Comparison of ENCODE assay signal across 8 mouse cellular contexts in genomic region chr7:35555224-35556204, GRCm38 (mm10). TPM values are rescaled to one million over a fixed set of nuclear protein-coding genes. Genes with fewer than 3 reads are reported as not detected.
DNase-seq lines count a peak whose midpoint lies in the region; ATAC-seq lines count a peak whose summit lies in the region.

No protein-coding gene starts in this region.

- under 1% methylated on average over 91 of the region's 93 CpGs for WGBS in hindbrain, embryonic 16.5 days
- WGBS in macrophage (ENCODE audit: missing documents), result 1% methylated on average over 86 of the region's 93 CpGs

- H3K9ac ChIP-seq in hindbrain, embryonic 16.5 days (ENCODE audit: low read depth, low read length), result peak overlapping the region; percentile 98

- H3K27me3 ChIP-seq in hindbrain, embryonic 16.5 days (replicated peaks; ENCODE audit: control insufficient read depth, insufficient read depth, low read length), result no peaks in the 10 kb centered on the region

- peak overlapping the region; percentile 95 for H3K4me2 ChIP-seq in hindbrain, embryonic 16.5 days (ENCODE audit: low read length)

- H3K9me3 ChIP-seq in hindbrain, embryonic 16.5 days (ENCODE audit: control insufficient read depth, low read length), result no peaks in the 10 kb centered on the region

- peak overlapping the region; percentile 96 for H3K27ac ChIP-seq in hindbrain, embryonic 16.5 days (ENCODE audit: low read depth, low read length)
- no peak overlapping the region for H3K27ac ChIP-seq in macrophage

- peak; percentile 95 for ATAC-seq in hindbrain, embryonic 16.5 days

- H3K4me1 ChIP-seq in hindbrain, embryonic 16.5 days (ENCODE audit: control insufficient read depth, insufficient read depth, low read depth, low read length), result peaks cover 9% of the 10 kb centered on the region

- peak; percentile 93 for DNase-seq in R1 (ENCODE audit: low read depth, low spot score)
- peak; percentile 91 for DNase-seq in cerebellum, postnatal 25 days
- peak; percentile 91 to 92 for DNase-seq in frontal cortex, postnatal 36 days (ENCODE audit: low spot score in 2 of 2)
- peak; percentile 88 to 92 for DNase-seq in left cerebral cortex, adult 18-20 months (ENCODE audit: low spot score in 2 of 2)
- DNase-seq in right cerebral cortex, adult 18-20 months, result peak; percentile 91
- DNase-seq in urinary bladder, postnatal 10 days (ENCODE audit: low spot score), result peak; percentile 62

- H3K79me2 ChIP-seq in macrophage (ENCODE audit: inconsistent target), result no peaks in the 10 kb centered on the region

- H3K36me3 ChIP-seq in hindbrain, embryonic 16.5 days (ENCODE audit: control insufficient read depth, insufficient read depth, low read length), result peaks cover 6% of the 10 kb centered on the region
- H3K36me3 ChIP-seq in macrophage (ENCODE audit: inconsistent target), result peaks cover 8% of the 10 kb centered on the region

- H3K4me3 ChIP-seq in hindbrain, embryonic 16.5 days (ENCODE audit: low read length), result peak overlapping the region; percentile 76
- H3K4me3 ChIP-seq in macrophage (ENCODE audit: inconsistent target), result peak overlapping the region; percentile 52

RNA-seq across cellular contexts. Expression of gene Nudt19, which starts 0.6 kb away (rescaled TPM):
- 112 and 129 TPM in 2 replicates for polyA plus RNA-seq in hindbrain, embryonic 16.5 days (2015; fragmentation: Nextera tagmentation; extraction: Ambion mirVana)
- 10 to 100 TPM; 68.2 to 70.0 TPM for total RNA-seq in left cerebral cortex, adult 18-20 months (2021)
- 10 to 100 TPM in 1 of 26 experiments, 1 to 10 TPM in 22, under 1 TPM in 2, not detected in 1; 0.58 to 12.2 (median 2.8) TPM for total RNA-seq in macrophage (2018; cell fraction: chromatin; rRNA removed)
- 10 to 100 TPM; 13.2 to 34.3 (median 26.8) TPM for total RNA-seq in macrophage (2018; cell fraction: cytosol; rRNA removed)
- 10 to 100 TPM in 5 of 26 experiments, 1 to 10 TPM in 21; 2.8 to 15.9 (median 7.0) TPM for total RNA-seq in macrophage (2018; cell fraction: nucleus; rRNA removed)
- 23.5 to 38.0 TPM (median 30.5 TPM) in 3 replicates for polyA plus RNA-seq in macrophage (2018)

RNA-seq across cellular contexts. Expression of gene Tdrd12, which starts 18.0 kb away (rescaled TPM):
- 0.62 and 0.81 TPM in 2 replicates for polyA plus RNA-seq in hindbrain, embryonic 16.5 days (2015; fragmentation: Nextera tagmentation; extraction: Ambion mirVana)
- under 1 TPM; 0.40 to 0.59 TPM for total RNA-seq in left cerebral cortex, adult 18-20 months (2021)
- under 1 TPM in 1 of 26 experiments, not detected in 25; 0.17 TPM for total RNA-seq in macrophage (2018; cell fraction: chromatin; rRNA removed)
- under 1 TPM in 2 of 26 experiments, not detected in 24; 0.10 to 0.17 TPM for total RNA-seq in macrophage (2018; cell fraction: cytosol; rRNA removed)
- under 1 TPM in 1 of 26 experiments, not detected in 25; 0.71 TPM for total RNA-seq in macrophage (2018; cell fraction: nucleus; rRNA removed)
- 0.17 TPM in 1 of 3 replicates, not detected in the others for polyA plus RNA-seq in macrophage (2018)

RNA-seq across cellular contexts. Expression of gene Rgs9bp, which starts 29.9 kb away (rescaled TPM):
- 0.07 and 0.10 TPM in 2 replicates for polyA plus RNA-seq in hindbrain, embryonic 16.5 days (2015; fragmentation: Nextera tagmentation; extraction: Ambion mirVana)
- total RNA-seq in left cerebral cortex, adult 18-20 months (2021), result under 1 TPM; 0.58 to 0.68 TPM
- under 1 TPM in 2 of 26 experiments, not detected in 24; 0.12 to 0.13 TPM for total RNA-seq in macrophage (2018; cell fraction: chromatin; rRNA removed)
- total RNA-seq in macrophage (2018; cell fraction: cytosol; rRNA removed), result under 1 TPM in 5 of 26 experiments, not detected in 21; under 0.01 to 0.04 (median under 0.01) TPM
- total RNA-seq in macrophage (2018; cell fraction: nucleus; rRNA removed), result not detected
- polyA plus RNA-seq in macrophage (2018), result 0.01 TPM in 1 of 3 replicates, not detected in the others

RNA-seq across cellular contexts. Expression of gene Ankrd27, which starts 30.5 kb away (rescaled TPM):
- 17.3 and 21.4 TPM in 2 replicates for polyA plus RNA-seq in hindbrain, embryonic 16.5 days (2015; fragmentation: Nextera tagmentation; extraction: Ambion mirVana)
- total RNA-seq in left cerebral cortex, adult 18-20 months (2021), result 10 to 100 TPM; 39.8 to 44.5 TPM
- 100 to 1,000 TPM in 1 of 26 experiments, 10 to 100 TPM in 25; 16.7 to 121 (median 67.0) TPM for total RNA-seq in macrophage (2018; cell fraction: chromatin; rRNA removed)
- 10 to 100 TPM; 11.8 to 18.4 (median 16.3) TPM for total RNA-seq in macrophage (2018; cell fraction: cytosol; rRNA removed)
- 10 to 100 TPM; 10.7 to 59.9 (median 34.2) TPM for total RNA-seq in macrophage (2018; cell fraction: nucleus; rRNA removed)
- polyA plus RNA-seq in macrophage (2018), result 12.4 to 15.4 TPM (median 15.2 TPM) in 3 replicates
